Mouse (Mus musculus): Measurements from ENCODE around the gene Ntng2. TPM values are rescaled to one million over a fixed set of nuclear protein-coding genes. Genes with fewer than 3 reads are reported as not detected.

The Ntng2 gene
- polyA plus RNA-seq (2014; fragmentation: Illumina TruSeq; extraction: RNeasy Lipid Tissue Mini Kit (QIAGEN cat#74804); ENCODE audit: low replicate concordance), result not detected

DNA sequence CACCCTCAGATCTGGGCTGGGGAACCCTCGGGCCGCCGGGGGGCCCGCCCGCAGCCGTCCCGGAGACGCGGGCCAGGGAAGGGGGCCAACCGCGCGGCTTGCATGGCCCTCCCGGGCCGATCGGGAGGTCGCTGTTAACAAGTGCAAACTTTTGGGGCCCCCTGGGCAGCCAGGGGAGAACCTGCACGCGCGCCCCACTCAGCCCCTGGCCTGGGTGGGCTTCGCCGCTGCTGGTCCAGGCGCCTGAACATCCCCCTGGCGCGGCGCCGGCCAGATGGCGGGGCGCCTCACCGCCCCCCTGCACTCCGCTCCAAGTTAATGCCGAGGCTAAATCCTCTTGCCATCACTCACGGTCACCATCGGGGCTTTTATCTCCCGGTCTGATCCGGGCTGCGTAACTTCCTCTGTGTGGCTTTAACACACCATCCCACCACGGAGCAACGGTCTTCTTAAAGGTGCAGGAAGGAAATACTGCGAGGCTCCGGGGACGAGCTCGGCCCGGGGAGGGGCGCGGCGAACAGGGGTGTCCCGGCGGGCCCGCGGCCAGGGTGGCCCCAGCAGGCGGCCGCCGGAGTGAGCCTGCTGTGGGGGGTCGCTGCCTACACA lies at the start of gene Ntng2:
Gene Ntng2 (minus strand): TSS at position 407 of the 606 bp plus-strand sequence.

Other genes with a start within 250 kb of the Ntng2 start
- gene Cfap77, start 197.9 kb downstream of the Ntng2 start, polyA plus RNA-seq (2014; fragmentation: Illumina TruSeq; extraction: RNeasy Lipid Tissue Mini Kit (QIAGEN cat#74804); ENCODE audit: low replicate concordance), result not detected
- gene Ttf1, start 192.7 kb downstream of the Ntng2 start, polyA plus RNA-seq (2014; fragmentation: Illumina TruSeq; extraction: RNeasy Lipid Tissue Mini Kit (QIAGEN cat#74804); ENCODE audit: low replicate concordance), result 14.6 TPM
- 20.7 TPM for gene Setx, start 128.8 kb downstream of the Ntng2 start, polyA plus RNA-seq (2014; fragmentation: Illumina TruSeq; extraction: RNeasy Lipid Tissue Mini Kit (QIAGEN cat#74804); ENCODE audit: low replicate concordance)
- gene Med27, start 93.8 kb upstream of the Ntng2 start, polyA plus RNA-seq (2014; fragmentation: Illumina TruSeq; extraction: RNeasy Lipid Tissue Mini Kit (QIAGEN cat#74804); ENCODE audit: low replicate concordance), result 1.6 TPM

All from small intestine, adult 10 weeks (tissue).